Mouse (Mus musculus) E14TG2a.4 (cell line): Measurements from ENCODE around the gene Tnfrsf8.
A peak's percentile ranks its signal among the peaks of the same experiment; 100 is the strongest.
"Not testable (repeated sequence)": the region's sequence is repeated elsewhere in the genome, so short reads cannot be mapped to it uniquely, and the experiment has no call there.

Source experiments
- H3K27me3 ChIP-seq: 2 replicates; pipeline ENCODE4 v1.6.1; 2014; ENCODE audit warnings: low read length, control low read depth; ENCODE audit not compliant: insufficient read depth
- H3K36me3 ChIP-seq: 2 replicates; pipeline ENCODE4 v1.6.1; 2014; ENCODE audit warnings: low read length, control low read depth; ENCODE audit not compliant: insufficient read depth
- H3K4me1 ChIP-seq: replicated peaks from 2 replicates; pipeline ENCODE4 v1.6.1; 2014; ENCODE audit warnings: low read depth, low read length, control low read depth
- H3K4me3 ChIP-seq: replicated peaks from 2 replicates; pipeline ENCODE4 v1.5.1; 2014; ENCODE audit warnings: mild to moderate bottlenecking, low read length
- H3K9me3 ChIP-seq: 2 replicates; pipeline ENCODE4 v1.6.1; 2014; ENCODE audit warnings: low read length, control low read depth
- CTCF ChIP-seq: conservative IDR thresholded peaks from 2 replicates; pipeline ENCODE4 v1.5.1; 2014; ENCODE audit warnings: low read length
- NANOG ChIP-seq: IDR thresholded peaks from 2 replicates; pipeline ENCODE4 v1.6.1; 2014; ENCODE audit warnings: borderline replicate concordance, low read length, mixed read lengths
- POU5F1 ChIP-seq: IDR thresholded peaks from 2 replicates; pipeline ENCODE4 v1.6.1; 2014; ENCODE audit warnings: low read length, borderline replicate concordance

Tnfrsf8 gene

DNA sequence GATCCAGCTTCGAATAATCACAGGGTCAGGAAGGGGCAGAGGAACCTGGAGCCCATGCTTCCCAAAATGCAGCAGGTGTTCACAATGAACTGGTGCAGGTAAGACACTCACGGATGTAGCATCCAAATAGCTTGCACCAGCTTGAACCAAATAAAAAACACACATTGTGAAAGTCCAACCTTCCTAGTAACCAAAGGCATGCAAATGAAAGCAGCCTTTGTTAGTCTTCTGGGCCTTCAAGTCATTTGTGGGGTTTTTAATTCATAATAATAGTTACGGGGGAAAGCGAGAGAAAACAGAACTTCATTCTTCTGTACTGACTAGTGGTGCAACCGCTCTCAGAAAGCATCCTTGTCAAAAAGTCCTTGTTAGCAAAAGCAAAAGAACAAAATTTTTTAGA is 1.7 kb upstream of the Tnfrsf8 start:
- H3K9me3 ChIP-seq = peaks cover 4% of the 10 kb centered on the region; the same call in 1 of the 2 replicates
- H3K36me3 ChIP-seq = no peaks in the 10 kb centered on the region
- peaks cover 24% of the 10 kb centered on the region for H3K4me1 ChIP-seq
- H3K4me3 ChIP-seq = no peak overlapping the region
- peaks cover 33% of the 10 kb centered on the region for H3K27me3 ChIP-seq
- TF ChIP-seq POU5F1 (no peak), CTCF (no peak), NANOG (no peak)

- TF ChIP-seq NANOG (no peak), CTCF (peak; percentile 34)
- H3K27me3 ChIP-seq = peaks cover 33% of the 10 kb centered on the region
- no peaks in the 10 kb centered on the region for H3K9me3 ChIP-seq
- no peak overlapping the region for H3K4me3 ChIP-seq
- H3K4me1 ChIP-seq = peaks cover 18% of the 10 kb centered on the region
- H3K36me3 ChIP-seq = no peaks in the 10 kb centered on the region
These were observed 998 bp downstream of the Tnfrsf8 start for GRCm38 (mm10) chr4:145313966-145314365.

DNA sequence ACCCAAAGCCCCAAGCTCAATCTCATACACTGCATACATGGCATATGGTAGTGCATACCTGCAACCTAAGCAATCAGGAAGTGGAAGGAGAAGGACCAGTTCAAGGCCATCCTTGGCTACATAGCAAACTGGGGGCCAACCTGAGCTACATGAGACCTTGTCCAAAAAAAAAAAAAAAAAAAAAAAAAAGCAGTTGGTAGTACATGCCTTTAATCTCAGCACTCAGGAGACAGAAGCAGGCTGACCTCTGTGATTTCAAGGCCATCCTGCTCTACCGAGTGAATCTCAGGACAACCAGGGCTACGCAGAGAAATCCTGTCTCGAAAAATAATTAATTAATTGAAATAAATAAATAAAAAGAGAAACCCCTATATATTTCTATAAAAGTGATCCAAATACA is 1.7 kb downstream of the Tnfrsf8 start:
- Histone ChIP-seq H3K4me3 (no peak overlapping the region), H3K27me3 (peaks cover 33% of the 10 kb centered on the region), H3K9me3 (no peaks in the 10 kb centered on the region), H3K36me3 (no peaks in the 10 kb centered on the region), H3K4me1 (peaks cover 19% of the 10 kb centered on the region)
- TF ChIP-seq NANOG = no peak
- no peak for TF ChIP-seq POU5F1
- no peak for TF ChIP-seq CTCF

- Histone ChIP-seq H3K4me3 (no peak overlapping the region), H3K4me1 (peaks cover 26% of the 10 kb centered on the region), H3K36me3 (no peaks in the 10 kb centered on the region), H3K9me3 (no peaks in the 10 kb centered on the region), H3K27me3 (peaks cover 30% of the 10 kb centered on the region)
- TF ChIP-seq CTCF = no peak
- TF ChIP-seq NANOG = no peak
- no peak for TF ChIP-seq POU5F1
These were observed 2.4 kb downstream of the Tnfrsf8 start for GRCm38 (mm10) chr4:145312530-145312929.

DNA sequence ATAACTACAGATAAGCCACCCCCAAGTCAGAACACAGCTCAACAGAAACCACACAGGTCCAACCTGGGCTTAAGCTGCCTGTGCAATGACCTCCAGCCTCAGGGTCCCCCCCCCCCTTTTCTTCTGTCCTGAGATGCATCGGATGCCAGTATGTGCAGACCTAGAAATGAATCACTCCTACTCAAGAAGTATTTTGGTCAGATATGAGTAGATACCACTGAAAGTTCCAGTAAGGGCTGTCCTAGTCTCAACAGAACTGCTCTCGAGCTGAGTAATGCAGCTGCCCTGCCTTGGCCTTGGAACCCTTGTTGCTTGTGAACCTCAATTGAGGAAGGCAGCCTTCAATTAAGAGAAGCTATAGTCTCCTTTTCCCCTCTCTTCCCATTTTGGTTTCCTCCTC is 4.1 kb downstream of the Tnfrsf8 start:
- H3K36me3 ChIP-seq = no peaks in the 10 kb centered on the region

GRCm38 (mm10) chr4:145306422-145306821 is 8.5 kb downstream of the Tnfrsf8 start:
- TF ChIP-seq CTCF = no peak
- TF ChIP-seq NANOG = no peak
- TF ChIP-seq POU5F1 = no peak
- Histone ChIP-seq H3K36me3 (no peaks in the 10 kb centered on the region), H3K4me1 (peaks cover 40% of the 10 kb centered on the region), H3K4me3 (no peak overlapping the region; the same call in 1 of the 2 replicates), H3K27me3 (no peaks in the 10 kb centered on the region), H3K9me3 (no peaks in the 10 kb centered on the region)

More for the DNA sequence above, 4.1 kb downstream of the Tnfrsf8 start:
- no peak overlapping the region for H3K4me3 ChIP-seq
- peaks cover 22% of the 10 kb centered on the region for H3K27me3 ChIP-seq
- H3K4me1 ChIP-seq = peaks cover 39% of the 10 kb centered on the region
- no peak for TF ChIP-seq CTCF
- no peak for TF ChIP-seq POU5F1
- no peak for TF ChIP-seq NANOG
- no peaks in the 10 kb centered on the region for H3K9me3 ChIP-seq

GRCm38 (mm10) chr4:145305661-145306362 is 9.2 kb downstream of the Tnfrsf8 start:
- not testable (repeated sequence) for H3K36me3 ChIP-seq, H3K27me3 ChIP-seq, H3K9me3 ChIP-seq
- 0 out of 2 replicates have a peak, but pooled peaks have one; percentile 14 for TF ChIP-seq NANOG
- Histone ChIP-seq H3K4me1 (peaks cover 44% of the 10 kb centered on the region), H3K4me3 (0 out of 2 replicates have a peak overlapping the region, but pooled peaks have one; percentile 54)

GRCm38 (mm10) chr4:145304109-145304508 is 10.9 kb downstream of the Tnfrsf8 start:
- H3K4me1 ChIP-seq = peaks cover 55% of the 10 kb centered on the region
- no peaks in the 10 kb centered on the region for H3K36me3 ChIP-seq
- no peak for TF ChIP-seq CTCF
- no peak for TF ChIP-seq NANOG
- TF ChIP-seq POU5F1 = no peak
- no peaks in the 10 kb centered on the region for H3K9me3 ChIP-seq
- H3K4me3 ChIP-seq = no peak overlapping the region
- no peaks in the 10 kb centered on the region for H3K27me3 ChIP-seq

DNA sequence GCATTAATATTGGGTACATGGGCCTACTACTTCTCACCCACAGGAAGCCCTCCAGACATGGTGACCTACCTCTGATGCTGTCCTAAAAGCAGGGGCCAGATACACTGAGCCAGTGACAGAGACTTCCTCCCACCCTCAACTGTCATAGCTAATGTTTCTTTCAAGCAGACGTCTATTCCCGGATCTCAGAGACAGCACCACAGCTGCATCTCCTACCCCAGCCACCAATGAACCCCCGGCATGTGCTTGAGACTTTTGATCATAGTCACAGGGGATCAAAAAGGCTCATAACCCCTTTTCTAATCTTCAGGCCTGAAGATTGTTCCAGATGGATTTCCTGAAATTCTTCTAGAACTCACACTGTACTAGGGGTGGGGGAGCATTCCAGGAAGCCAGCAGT is 12.9 kb downstream of the Tnfrsf8 start:
- TF ChIP-seq NANOG (no peak), POU5F1 (no peak), CTCF (no peak)
- no peaks in the 10 kb centered on the region for H3K9me3 ChIP-seq
- no peaks in the 10 kb centered on the region for H3K27me3 ChIP-seq

More for the DNA sequence above, 12.9 kb downstream of the Tnfrsf8 start:
- H3K4me1 ChIP-seq = peaks cover 44% of the 10 kb centered on the region
- H3K4me3 ChIP-seq = no peak overlapping the region
- H3K36me3 ChIP-seq = no peaks in the 10 kb centered on the region
